Mouse (Mus musculus) splenic B cell, adult 2 months (primary cell): ENCODE results near the gene Erc1.

Experiments
- DNase-seq: peaks from one replicate; pipeline ENCODE4 v3.0.0-alpha.2; 2011; ENCODE audit warnings: low read depth, low spot score
- H3K27me3 ChIP-seq: 2 replicates; pipeline ENCODE4 v1.6.1; 2012; ENCODE audit warnings: mild to moderate bottlenecking, low read length, moderate library complexity, mixed read lengths; ENCODE audit not compliant: control insufficient read depth, poor library complexity, insufficient read depth, severe bottlenecking
- H3K36me3 ChIP-seq: 2 replicates; pipeline ENCODE4 v1.6.1; 2012; ENCODE audit warnings: mild to moderate bottlenecking, low read length, moderate library complexity, mixed read lengths; ENCODE audit not compliant: control insufficient read depth, poor library complexity, insufficient read depth, severe bottlenecking

Gene Erc1

DNA sequence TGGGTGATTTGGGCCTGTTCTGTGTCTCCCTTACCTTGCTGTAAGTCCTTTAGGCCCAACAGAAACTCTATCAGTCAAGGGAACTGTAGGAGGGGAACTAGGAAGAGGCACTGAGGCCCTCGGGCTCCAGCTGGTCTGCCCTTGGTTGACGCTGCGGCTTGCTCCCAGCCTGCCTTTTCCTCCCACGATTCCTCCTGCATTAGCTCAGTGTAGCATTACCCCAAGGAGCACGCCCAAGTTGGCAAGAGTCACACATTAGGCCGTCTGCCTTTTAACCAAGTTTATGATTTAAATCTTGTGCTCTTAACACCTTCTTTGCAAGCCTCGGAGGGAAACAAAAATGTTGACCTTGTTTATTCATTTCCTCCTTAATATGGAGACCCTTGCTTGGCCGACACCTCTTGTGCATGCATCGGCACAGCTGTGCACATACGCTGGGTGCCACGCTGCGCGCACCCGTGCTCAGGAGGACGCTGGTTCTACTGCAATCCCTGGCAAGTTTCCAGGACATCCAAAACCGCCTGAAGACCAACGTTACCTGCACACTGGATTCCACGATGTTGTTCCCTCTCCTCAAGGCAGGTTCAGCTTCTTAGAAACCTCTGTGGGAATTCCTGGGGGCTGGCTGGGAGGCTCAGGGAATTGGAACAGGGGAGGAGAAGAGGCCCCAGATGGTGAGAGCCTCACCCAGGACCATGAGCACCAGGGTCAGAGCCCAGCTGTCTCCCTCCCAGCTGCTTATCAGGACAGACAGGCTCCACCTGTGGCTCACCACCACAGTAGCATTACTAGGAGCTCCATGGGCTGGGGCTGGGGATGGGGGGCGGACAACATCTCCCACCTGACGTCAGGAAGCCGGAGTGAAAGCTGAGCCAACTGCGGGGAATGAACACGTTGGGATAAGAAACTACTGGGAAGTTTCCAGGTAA, 282.3 kb downstream of the Erc1 start:
- Histone ChIP-seq H3K27me3 (no peaks in the 10 kb centered on the region), H3K36me3 (no peaks in the 10 kb centered on the region)
- DNase-seq = no peak

DNA sequence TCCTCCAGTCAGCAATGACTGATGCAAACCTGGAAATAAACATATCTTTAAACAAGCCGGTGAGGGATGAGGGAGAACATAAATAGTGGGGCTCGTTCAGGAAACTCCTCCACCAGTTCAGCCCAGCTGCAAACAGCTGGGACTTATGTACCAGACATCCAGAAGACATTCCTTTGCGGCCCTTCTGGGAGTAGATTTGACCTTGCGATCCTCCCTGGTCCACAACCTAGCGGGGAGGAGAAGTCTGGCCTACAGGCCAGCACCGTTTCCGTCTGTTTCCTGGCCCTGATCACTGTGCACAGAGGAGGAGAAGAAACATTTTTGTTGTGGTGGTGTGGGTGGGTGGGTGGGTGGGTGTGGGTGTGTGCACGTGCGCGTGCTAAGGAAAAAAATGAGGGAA, 285.4 kb downstream of the Erc1 start:
- no peaks in the 10 kb centered on the region for H3K36me3 ChIP-seq

DNA sequence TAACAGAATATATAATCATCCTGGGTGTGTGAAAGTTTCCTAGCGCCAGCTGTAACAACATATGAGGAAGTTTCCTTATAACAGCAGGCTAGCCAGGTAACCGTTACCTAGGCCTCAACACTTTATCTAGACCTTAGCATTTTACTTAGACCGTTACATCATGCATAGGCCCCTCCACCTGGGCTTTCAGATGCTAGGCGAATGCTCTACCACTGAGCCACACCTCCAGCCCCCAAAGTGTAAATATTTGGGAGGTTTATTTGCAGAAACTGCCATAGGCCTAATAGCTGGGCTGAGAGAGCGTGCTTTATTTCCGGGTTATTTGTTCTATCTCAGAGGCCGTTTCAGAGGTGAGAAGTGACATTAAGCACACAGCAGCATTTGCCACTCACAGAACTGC, 289.1 kb downstream of the Erc1 start:
- Histone ChIP-seq H3K36me3 (no peaks in the 10 kb centered on the region), H3K27me3 (no peaks in the 10 kb centered on the region)
- DNase-seq = no peak

More for the DNA sequence above, 285.4 kb downstream of the Erc1 start:
- no peak for DNase-seq
- H3K27me3 ChIP-seq = no peaks in the 10 kb centered on the region

DNA sequence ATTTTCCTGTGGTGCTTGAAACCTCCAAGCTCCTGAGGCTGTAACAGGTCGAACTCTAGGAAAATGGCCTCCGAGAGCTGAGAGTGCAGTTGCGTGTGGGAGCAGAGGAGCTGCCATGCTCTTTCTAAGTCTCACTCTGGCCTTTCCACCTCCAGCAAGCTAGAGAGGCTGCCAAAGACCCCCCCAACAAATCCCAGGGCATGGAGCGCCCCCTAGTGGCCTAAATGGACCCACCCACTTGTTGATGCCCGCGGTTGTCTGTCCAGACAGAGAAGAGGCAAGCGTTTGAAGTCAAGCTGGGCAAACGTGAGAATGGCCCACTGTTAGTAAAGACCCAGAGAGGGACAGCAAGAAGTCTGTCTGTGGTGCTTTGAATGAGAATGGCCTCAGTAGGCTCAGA, 293.5 kb downstream of the Erc1 start:
- DNase-seq = peak; percentile 12
- Histone ChIP-seq H3K36me3 (no peaks in the 10 kb centered on the region), H3K27me3 (no peaks in the 10 kb centered on the region)

DNA sequence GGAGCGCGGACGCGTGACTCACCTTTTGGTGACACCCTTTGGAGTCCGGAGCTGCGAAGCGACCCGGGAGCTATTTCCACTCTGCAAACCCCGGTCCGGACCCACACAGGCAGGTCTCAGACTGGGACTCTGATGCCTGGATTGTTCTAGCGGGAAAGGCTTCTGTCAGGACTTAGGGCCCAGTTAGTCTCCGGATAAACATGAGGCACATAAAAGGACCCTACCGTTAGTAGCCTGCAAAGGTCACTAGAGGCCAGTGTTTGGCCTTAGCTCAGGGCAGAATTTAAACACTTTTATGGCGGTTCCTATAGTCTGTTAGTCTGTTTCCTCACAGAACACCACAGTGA, 303.5 kb downstream of the Erc1 start:
- no peaks in the 10 kb centered on the region for H3K36me3 ChIP-seq
- H3K27me3 ChIP-seq = no peaks in the 10 kb centered on the region
- DNase-seq = no peak

DNA sequence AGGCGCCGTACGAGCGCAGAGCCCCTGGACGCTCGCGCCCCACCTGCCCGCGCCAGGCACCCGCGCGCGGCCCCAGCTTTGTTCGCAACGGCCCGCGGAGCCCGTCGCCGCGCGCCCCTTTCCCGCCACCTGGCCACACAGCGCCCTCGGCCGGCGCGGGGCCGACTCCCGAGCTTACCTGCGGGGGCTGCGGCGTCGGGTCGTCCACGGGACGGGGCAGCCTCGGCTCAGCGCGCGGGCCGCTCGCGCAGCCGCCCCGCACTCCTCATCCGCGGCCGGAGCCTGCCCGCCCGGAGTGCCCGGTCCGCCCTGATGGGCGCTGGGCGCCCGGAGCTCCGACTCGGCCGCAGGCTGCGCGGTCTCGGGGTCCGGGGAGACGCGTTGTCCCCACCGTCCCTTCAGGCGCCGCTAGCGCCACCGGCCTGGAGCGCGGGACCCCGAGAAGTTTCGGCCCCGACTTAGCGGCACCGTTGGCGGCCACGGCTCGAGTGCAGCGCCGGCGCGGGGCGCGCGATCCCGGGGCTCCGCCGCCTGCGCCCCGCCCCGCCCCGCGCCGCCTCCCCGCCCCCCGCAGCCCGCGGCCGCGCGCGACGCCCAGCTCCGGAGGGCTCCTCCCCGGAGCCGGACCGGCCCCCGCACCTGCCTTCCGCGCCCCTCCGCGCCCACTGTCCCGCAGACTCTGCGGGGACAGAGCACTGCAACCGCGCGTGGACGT, 304.0 kb downstream of the Erc1 start, which contains the start of gene Wnt5b:
Gene Wnt5b (minus strand): TSS at position 545 of the 715 bp plus-strand sequence.
- no peaks in the 10 kb centered on the region for H3K27me3 ChIP-seq
- no peak for DNase-seq
- no peaks in the 10 kb centered on the region for H3K36me3 ChIP-seq

DNA sequence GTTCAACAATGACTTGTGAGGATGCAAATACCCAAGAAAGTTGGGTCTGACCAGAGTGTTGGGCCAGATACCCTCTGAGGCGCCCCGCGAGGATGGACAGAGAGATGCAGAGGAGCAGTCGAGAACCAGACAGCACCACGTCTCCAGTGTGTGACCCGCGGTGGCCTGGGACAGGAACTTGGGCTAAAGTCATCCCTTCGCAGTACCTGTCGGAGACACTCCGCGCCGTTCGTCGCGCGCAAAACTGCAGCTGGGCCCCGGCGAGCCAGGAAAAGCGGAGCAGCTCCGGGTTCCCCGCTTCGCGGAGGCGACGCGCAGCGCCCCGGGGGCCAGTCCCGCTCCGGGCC, 304.5 kb downstream of the Erc1 start:
- Histone ChIP-seq H3K36me3 (no peaks in the 10 kb centered on the region), H3K27me3 (no peaks in the 10 kb centered on the region)
- DNase-seq = no peak

DNA sequence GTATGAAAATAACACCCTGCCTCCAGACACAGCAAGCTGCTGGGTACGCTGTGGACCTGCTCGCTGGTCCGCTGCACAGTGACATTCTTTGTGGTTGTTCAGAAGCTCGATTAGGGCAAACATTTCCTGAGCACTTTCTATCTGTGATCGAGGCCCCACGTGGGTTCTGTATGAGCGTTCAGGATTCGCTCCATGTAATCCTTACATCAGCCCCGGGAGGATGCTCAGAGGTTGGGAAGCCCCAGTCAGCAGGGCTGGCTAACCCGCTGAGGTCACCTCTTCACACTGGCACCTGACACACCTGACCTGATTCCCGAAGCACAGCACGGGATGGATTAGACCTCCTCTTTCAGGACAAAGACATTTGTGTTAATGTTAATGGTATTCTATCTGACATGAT, 312.1 kb downstream of the Erc1 start:
- Histone ChIP-seq H3K36me3 (no peaks in the 10 kb centered on the region), H3K27me3 (no peaks in the 10 kb centered on the region)
- no peak for DNase-seq

DNA sequence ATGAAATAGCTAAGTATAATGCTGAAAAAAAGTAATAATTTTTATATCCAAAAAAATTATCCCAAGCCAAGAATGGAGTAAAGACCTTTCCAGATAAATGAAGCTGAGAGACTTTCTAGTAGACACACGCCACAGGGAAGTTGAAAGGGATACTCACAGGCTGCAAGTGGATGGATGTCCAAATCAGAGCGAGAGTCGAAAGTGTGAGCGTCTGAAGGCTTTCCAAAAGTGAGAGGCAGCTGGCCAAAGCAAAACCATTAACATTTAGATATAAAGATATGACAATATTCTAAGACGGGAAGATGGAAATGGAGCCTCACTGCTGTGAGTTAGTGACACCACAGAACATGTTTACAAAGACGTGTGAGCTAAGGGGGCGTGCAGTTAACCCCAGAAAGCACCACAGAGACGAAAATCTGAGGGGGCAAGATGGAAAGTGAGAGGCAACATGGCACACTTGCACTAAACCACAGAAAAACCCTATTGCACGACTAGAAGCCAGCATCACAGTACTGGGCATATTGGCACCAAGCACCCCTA, 314.7 kb downstream of the Erc1 start:
- no peak for DNase-seq
- Histone ChIP-seq H3K36me3 (no peaks in the 10 kb centered on the region), H3K27me3 (no peaks in the 10 kb centered on the region; the same call in 1 of the 2 replicates)

DNA sequence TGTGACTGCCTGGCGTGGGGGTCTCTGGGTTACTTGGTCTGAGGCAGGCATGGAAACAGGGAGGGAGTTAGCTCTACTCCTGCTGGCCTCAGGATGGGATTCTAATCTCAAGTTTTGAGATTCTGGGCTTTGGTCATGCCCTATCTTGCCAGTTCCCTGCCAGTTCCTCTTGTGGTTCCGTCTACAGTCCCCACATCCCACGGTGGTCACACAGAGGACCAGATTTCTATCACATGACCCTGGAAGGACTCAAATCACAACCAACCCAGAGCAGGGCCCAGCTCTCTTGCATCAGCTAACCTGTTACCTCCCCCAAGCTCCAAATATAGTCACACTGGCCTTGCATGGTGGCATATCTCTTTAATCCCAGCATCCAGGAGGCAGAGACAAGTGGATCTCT, 318.3 kb downstream of the Erc1 start:
- no peaks in the 10 kb centered on the region; the same call in 1 of the 2 replicates for H3K27me3 ChIP-seq
- no peak for DNase-seq
- H3K36me3 ChIP-seq = no peaks in the 10 kb centered on the region

DNA sequence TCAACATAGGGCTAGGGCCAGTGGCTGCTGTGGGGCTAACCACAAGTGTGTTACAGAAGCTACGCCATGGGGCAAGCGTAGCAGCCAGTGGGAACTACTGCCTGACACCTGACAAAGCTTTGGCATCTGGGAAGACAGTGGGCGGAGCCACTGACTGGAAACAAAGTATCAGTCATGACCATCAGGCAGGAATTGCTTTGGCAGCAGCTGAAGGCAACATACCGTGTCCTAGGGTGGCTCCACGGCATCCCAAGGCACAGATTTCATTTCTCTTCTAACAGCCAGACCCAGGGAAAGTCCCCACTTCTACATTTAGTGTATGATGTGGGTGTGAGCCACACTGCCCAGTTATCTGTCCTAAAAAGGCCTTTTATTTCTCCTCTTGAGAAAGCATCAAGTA, 321.5 kb downstream of the Erc1 start:
- DNase-seq = no peak
- no peaks in the 10 kb centered on the region; the same call in 1 of the 2 replicates for H3K27me3 ChIP-seq
- no peaks in the 10 kb centered on the region for H3K36me3 ChIP-seq

DNA sequence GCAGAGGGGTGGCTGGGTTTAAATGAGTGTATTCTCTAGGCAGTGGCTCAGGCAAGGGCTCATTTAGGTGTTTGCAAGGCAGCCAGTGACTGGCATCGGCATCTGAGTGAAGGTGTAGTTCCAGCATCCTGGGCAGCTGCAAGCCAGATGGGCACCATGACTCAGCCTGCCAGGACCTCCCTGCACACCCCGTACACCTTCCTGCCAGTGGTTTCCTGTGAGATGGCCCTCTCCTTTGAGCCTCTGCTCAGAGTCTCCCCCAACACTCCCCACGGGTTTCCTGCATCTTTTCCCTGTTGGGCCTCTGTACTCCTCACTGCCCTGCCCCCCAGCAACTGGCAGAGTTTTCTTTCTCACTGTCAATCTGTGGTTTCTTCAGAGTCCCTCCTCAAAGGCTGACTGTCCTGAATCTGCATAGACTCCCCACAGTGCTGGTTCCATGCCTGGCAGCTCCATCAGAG, 326.0 kb downstream of the Erc1 start:
- no peak for DNase-seq
- H3K27me3 ChIP-seq = no peaks in the 10 kb centered on the region
- no peaks in the 10 kb centered on the region for H3K36me3 ChIP-seq

DNA sequence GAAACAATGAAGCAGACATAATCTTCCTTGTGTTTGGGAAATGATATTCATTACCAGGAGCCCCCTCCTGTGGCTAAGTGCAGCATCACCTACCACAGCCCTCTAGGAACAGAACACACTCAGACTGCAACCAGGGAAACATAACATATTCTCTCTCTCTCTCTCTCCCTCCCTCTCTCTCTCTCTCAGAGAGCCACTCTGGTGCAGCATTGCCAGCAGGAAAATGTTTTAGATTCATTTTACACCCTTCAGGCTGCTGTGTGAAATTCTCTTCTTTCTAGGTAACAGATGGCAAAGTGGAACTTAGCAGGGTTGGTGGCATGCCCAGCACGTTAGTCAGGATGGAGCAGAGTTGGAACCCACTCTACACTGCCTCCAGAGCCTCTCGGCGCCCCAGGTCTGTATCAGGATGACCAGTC, 326.5 kb downstream of the Erc1 start:
- Histone ChIP-seq H3K27me3 (no peaks in the 10 kb centered on the region), H3K36me3 (no peaks in the 10 kb centered on the region)
- DNase-seq = no peak
